Mouse (Mus musculus) fibroblast of lung, adult 2 months (primary cell): ENCODE data around the gene Dhtkd1.
"Not testable (repeated sequence)": the region's sequence is repeated elsewhere in the genome, so short reads cannot be mapped to it uniquely, and the experiment has no call there.

Experiments used
- DNase-seq: peaks from one replicate; pipeline ENCODE4 v3.0.0-alpha.2; 2011; ENCODE audit warnings: low read depth

Gene Dhtkd1

GRCm38 (mm10) chr2:5942416-5943032, at the start of gene Dhtkd1:
TSS of gene Dhtkd1 (minus strand) at chr2:5942792.
- peak; percentile 19 for DNase-seq

- no peak for DNase-seq
Observed at GRCm38 (mm10) chr2:5977532-5977931, 34.9 kb upstream of the Dhtkd1 start.

GRCm38 (mm10) chr2:5970629-5971028, 28.0 kb upstream of the Dhtkd1 start:
- not testable (repeated sequence) for DNase-seq

- no peak for DNase-seq
Observed at GRCm38 (mm10) chr2:5965972-5966371, 23.4 kb upstream of the Dhtkd1 start.

- not testable (repeated sequence) for DNase-seq
Observed at GRCm38 (mm10) chr2:5963729-5964128, 21.1 kb upstream of the Dhtkd1 start.

GRCm38 (mm10) chr2:5962265-5962664, 19.7 kb upstream of the Dhtkd1 start:
- DNase-seq = no peak

GRCm38 (mm10) chr2:5957705-5958104, 15.1 kb upstream of the Dhtkd1 start:
- no peak for DNase-seq

- peak; percentile 6 for DNase-seq
Observed at GRCm38 (mm10) chr2:5951621-5952211, 9.1 kb upstream of the Dhtkd1 start.

- peak; percentile 91 for DNase-seq
Observed at GRCm38 (mm10) chr2:5950766-5951595, 8.4 kb upstream of the Dhtkd1 start, which contains the start of gene Upf2. TSS of gene Upf2 (plus strand) at chr2:5951469.

- DNase-seq = no peak
Observed at GRCm38 (mm10) chr2:5950305-5950704, 7.7 kb upstream of the Dhtkd1 start.

- DNase-seq = not testable (repeated sequence)
Observed at GRCm38 (mm10) chr2:5949821-5950220, 7.2 kb upstream of the Dhtkd1 start.

- DNase-seq = no peak
Observed at GRCm38 (mm10) chr2:5948964-5949363, 6.4 kb upstream of the Dhtkd1 start.

GRCm38 (mm10) chr2:5946876-5947275, 4.3 kb upstream of the Dhtkd1 start:
- DNase-seq = no peak

- no peak for DNase-seq
Observed at GRCm38 (mm10) chr2:5945629-5946028, 3.0 kb upstream of the Dhtkd1 start.

- no peak for DNase-seq
Observed at GRCm38 (mm10) chr2:5943071-5943470, 479 bp upstream of the Dhtkd1 start.

GRCm38 (mm10) chr2:5941861-5942415, 654 bp downstream of the Dhtkd1 start:
- DNase-seq = peak; percentile 0

GRCm38 (mm10) chr2:5940936-5941335, 1.7 kb downstream of the Dhtkd1 start:
- DNase-seq = no peak

GRCm38 (mm10) chr2:5939911-5940310, 2.7 kb downstream of the Dhtkd1 start:
- no peak for DNase-seq

- no peak for DNase-seq
Observed at GRCm38 (mm10) chr2:5939319-5939718, 3.3 kb downstream of the Dhtkd1 start.

GRCm38 (mm10) chr2:5936550-5936949, 6.0 kb downstream of the Dhtkd1 start:
- DNase-seq = no peak

GRCm38 (mm10) chr2:5936068-5936467, 6.5 kb downstream of the Dhtkd1 start:
- DNase-seq = no peak

- DNase-seq = no peak
Observed at GRCm38 (mm10) chr2:5934936-5935335, 7.7 kb downstream of the Dhtkd1 start.

- DNase-seq = no peak
Observed at GRCm38 (mm10) chr2:5931938-5932337, 10.7 kb downstream of the Dhtkd1 start.
